ENCODE assay signal across 8 mouse cellular contexts in the genomic region with DNA sequence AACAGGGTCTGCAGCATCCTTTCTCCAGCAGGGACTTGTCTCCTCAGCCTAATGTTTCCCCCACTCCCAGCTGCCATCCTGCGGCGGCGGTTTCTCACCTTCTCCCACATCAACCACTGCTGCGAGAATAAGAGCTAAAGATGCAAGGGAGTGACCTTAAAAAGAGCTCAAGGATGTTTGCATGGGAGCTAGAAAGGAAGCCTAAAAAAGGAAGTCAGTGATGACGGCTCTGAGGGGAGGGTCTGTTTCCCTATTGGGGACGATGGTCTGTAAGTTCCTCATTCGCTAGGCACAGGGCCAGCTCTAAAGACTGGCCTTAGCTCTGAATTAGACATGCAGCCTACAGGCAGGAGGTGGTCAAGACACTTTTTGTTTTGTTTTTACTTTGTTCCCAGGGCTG. TPM values are rescaled to one million over a fixed set of nuclear protein-coding genes. Genes with fewer than 3 reads are reported as not detected.
DNase-seq lines count a peak whose midpoint lies in the region; TF ChIP-seq lines count a peak whose summit lies in the region.

No protein-coding gene starts in this region.

- WGBS in limb, embryonic 10.5 days: 55% methylated on average over 7 of the region's 7 CpGs

- TF ChIP-seq CTCF in gastrocnemius, adult 2 months (IDR thresholded peaks at IDR 0.05): no peak

- no peaks in the 10 kb centered on the region for H3K9me3 ChIP-seq in limb, embryonic 10.5 days (replicated peaks)

- no peaks in the 10 kb centered on the region for H3K36me3 ChIP-seq in limb, embryonic 10.5 days

- H3K27me3 ChIP-seq in limb, embryonic 10.5 days (ENCODE audit: low read depth, poor library complexity, severe bottlenecking): no peaks in the 10 kb centered on the region

- intact Hi-C loops in gastrocnemius, adult 2 months (cut with DNase I): no loop called here
- intact Hi-C loops in gastrocnemius, postnatal 36 days (cut with DNase I): no loop called here

- no peak overlapping the region; the same call in 1 of the 2 replicates for H3K4me3 ChIP-seq in gastrocnemius, adult 2 months
- no peak overlapping the region for H3K4me3 ChIP-seq in limb, embryonic 10.5 days

- no peaks in the 10 kb centered on the region for H3K4me1 ChIP-seq in limb, embryonic 10.5 days

- peak overlapping the region; percentile 25; the same call in 1 of the 2 replicates for H3K27ac ChIP-seq in gastrocnemius, adult 2 months
- H3K27ac ChIP-seq in limb, embryonic 10.5 days: no peak overlapping the region

- peak; percentile 30 for DNase-seq in gastrocnemius, adult 2 months
- no peak for DNase-seq in gastrocnemius, postnatal 36 days
- peak; percentile 49 for DNase-seq in CD4-positive helper T cell, adult 2 months (ENCODE audit: low read depth, low spot score)
- DNase-seq in brain, adult 2 months (ENCODE audit: low read depth, low spot score): peak; percentile 72
- peak; percentile 45 for DNase-seq in induced T-regulatory cell, adult 2 months (ENCODE audit: low read depth)
- peak; percentile 55 for DNase-seq in naive thymus-derived CD4-positive, alpha-beta T cell, adult 2 months (ENCODE audit: low read depth)
- no peak for DNase-seq in limb, embryonic 10.5 days (ENCODE audit: low spot score)
- no peak for DNase-seq in c-Kit-positive CD71-positive TER-119-positive erythroid progenitor cells, embryonic 14.5 days (ENCODE audit: low spot score)

RNA-seq across cellular contexts. Expression of a gene that starts 1.3 kb away (rescaled TPM):
- total RNA-seq in gastrocnemius, adult 2 months (2021): not detected
- under 1 TPM in 1 of 2 experiments, not detected in 1; 0.22 TPM for total RNA-seq in gastrocnemius, postnatal 36 days (2021)
- polyA plus RNA-seq in limb, embryonic 10.5 days (2016; fragmentation: Nextera tagmentation; extraction: Ambion mirVana): 1.6 and 2.3 TPM in 2 replicates

RNA-seq across cellular contexts. Expression of a gene that starts 50.7 kb away (rescaled TPM):
- total RNA-seq in gastrocnemius, adult 2 months (2021): 10 to 100 TPM; 55.8 to 80.1 TPM
- 10 to 100 TPM; 69.8 to 72.5 TPM for total RNA-seq in gastrocnemius, postnatal 36 days (2021)
- polyA plus RNA-seq in limb, embryonic 10.5 days (2016; fragmentation: Nextera tagmentation; extraction: Ambion mirVana): 728 and 870 TPM in 2 replicates

Comparison
In these comparisons a context has a peak if more than half of its experiments do, and no peak if none do; other contexts are left out.
1. DNase-seq: peak in gastrocnemius, adult 2 months (single experiment), CD4-positive helper T cell, adult 2 months (single experiment), brain, adult 2 months (single experiment), induced T-regulatory cell, adult 2 months (single experiment) and naive thymus-derived CD4-positive, alpha-beta T cell, adult 2 months (single experiment); none in gastrocnemius, postnatal 36 days (0 of 2), limb, embryonic 10.5 days (single experiment) and c-Kit-positive CD71-positive TER-119-positive erythroid progenitor cells, embryonic 14.5 days (single experiment).